Mouse (Mus musculus): Measurements from ENCODE around the gene Ttll10.

- TF ChIP-seq CTCF (IDR thresholded peaks at IDR 0.05 in 2 of 3, conservative IDR thresholded peaks at IDR 0.05 in 1 of 3; ENCODE audit: control insufficient read depth in 1 of 3, insufficient read depth in 1 of 3, low read depth in 2 of 3, low read length in 3 of 3, poor library complexity in 1 of 3, severe bottlenecking in 1 of 3): no peak
- no peak for TF ChIP-seq POLR2AphosphoS2 (IDR thresholded peaks at IDR 0.05; ENCODE audit: low read length)
- TF ChIP-seq ZMIZ1 (IDR thresholded peaks at IDR 0.05; ENCODE audit: low read depth, low read length): no peak
- TF ChIP-seq TCF12 (IDR thresholded peaks at IDR 0.05; ENCODE audit: low read depth, low read length): no peak
- TF ChIP-seq SIN3A (IDR thresholded peaks at IDR 0.05; ENCODE audit: low read length): no peak
- TF ChIP-seq POLR2A (IDR thresholded peaks at IDR 0.05; ENCODE audit: control insufficient read depth in 1 of 2, insufficient read depth in 1 of 2, low read depth in 1 of 2, low read length in 2 of 2, poor library complexity in 1 of 2): no peak
- TF ChIP-seq EP300 (IDR thresholded peaks at IDR 0.05; ENCODE audit: low read depth in 1 of 2, low read length in 2 of 2): no peak
- no peak for TF ChIP-seq MAFK (IDR thresholded peaks at IDR 0.05; ENCODE audit: borderline replicate concordance, low read depth, low read length)
- no peak for TF ChIP-seq ELF1 (IDR thresholded peaks at IDR 0.05; ENCODE audit: low read depth, low read length)
- TF ChIP-seq HCFC1 (IDR thresholded peaks at IDR 0.05; ENCODE audit: low read depth, low read length): no peak
Observed at GRCm38 (mm10) chr4:156093758-156094157, 34.5 kb upstream of the Ttll10 start.
